Mouse (Mus musculus): ENCODE results near the gene Zgrf1.

Zgrf1 gene

DNA sequence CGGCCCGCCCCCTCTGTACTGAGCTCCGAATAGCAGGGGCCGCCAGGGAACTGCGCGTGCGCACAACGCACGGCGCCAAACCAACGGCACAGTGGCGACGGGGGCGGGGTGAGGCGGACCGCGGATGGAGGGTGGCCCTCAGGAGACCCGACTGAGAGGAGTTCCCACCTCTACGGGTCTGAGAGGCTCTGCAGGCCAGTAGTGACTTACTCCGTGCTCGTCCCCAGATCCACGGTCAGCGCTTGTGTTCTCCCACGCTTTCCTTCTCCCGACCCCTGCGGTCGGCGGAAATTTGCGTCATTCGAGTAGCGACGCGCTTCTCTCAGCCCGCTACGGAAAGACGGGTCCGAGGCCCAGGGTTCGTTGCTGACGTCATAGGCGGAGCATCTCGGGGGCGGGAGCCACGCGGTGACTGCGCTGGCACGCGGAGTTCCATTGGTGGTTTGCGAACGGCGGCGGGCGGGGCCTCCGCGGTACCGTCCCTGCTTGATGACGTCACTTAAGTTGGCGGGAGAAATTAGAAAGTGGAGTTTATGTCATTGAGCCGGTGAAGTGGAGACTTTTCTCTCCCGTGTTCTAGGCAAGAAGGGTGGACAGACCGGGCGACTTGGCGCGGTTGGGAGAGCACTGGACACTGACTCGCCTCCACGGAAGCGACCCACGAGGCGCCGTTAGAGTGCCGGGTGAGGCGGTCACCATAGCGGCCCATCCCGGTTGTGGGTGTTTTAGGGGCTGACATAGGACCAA is at the start of gene Zgrf1, which contains the start of gene Larp7:
Gene Zgrf1, plus strand, starts transcription at position 517 of the 747 bp plus-strand sequence.
Gene Larp7, minus strand, starts transcription at position 377 of the 747 bp plus-strand sequence.
- CTCF ChIA-PET, result no interaction called here

DNA sequence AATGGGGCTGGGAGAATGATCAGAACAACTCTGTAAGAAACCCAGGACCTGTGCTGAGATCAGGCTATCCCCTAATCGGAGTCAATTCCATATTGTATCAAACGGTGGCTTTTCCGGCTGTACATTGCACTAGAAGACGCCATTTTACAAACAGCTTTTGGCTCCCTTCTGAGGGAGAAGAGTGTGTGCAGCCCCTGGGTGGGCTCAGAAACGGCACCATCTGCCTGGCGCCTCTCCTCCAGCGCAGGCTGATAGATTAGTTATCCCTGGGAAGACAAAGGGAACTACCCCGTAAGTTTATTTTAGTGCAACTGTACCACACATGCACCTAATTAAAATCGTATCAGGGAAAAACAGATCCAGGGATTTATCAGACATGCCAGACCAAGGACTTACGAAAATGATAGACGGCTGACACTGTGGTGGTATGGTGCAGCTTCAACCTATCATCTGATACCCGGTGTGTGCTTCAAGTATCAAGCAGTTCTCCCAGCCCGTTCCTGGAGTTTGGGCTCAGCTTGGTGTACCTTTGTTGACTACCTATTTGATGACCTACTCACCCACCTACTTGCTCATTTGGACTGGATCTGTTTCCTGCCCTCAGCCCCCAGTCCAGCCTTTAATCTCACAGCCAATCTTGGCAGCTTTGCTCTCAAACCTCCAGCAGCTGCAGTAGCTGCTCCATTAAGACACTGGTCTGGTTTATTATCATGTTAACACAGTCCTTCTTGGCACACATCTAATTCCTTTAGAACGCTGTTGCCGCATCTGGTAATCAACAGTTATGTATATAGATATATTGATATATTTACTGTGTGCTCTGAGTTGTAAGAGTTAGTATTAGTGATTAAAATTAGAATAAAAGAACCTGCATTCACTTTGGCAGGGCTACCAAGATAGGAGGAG is 45.2 kb upstream of the Zgrf1 start:
- CTCF ChIA-PET, result no interaction called here

DNA sequence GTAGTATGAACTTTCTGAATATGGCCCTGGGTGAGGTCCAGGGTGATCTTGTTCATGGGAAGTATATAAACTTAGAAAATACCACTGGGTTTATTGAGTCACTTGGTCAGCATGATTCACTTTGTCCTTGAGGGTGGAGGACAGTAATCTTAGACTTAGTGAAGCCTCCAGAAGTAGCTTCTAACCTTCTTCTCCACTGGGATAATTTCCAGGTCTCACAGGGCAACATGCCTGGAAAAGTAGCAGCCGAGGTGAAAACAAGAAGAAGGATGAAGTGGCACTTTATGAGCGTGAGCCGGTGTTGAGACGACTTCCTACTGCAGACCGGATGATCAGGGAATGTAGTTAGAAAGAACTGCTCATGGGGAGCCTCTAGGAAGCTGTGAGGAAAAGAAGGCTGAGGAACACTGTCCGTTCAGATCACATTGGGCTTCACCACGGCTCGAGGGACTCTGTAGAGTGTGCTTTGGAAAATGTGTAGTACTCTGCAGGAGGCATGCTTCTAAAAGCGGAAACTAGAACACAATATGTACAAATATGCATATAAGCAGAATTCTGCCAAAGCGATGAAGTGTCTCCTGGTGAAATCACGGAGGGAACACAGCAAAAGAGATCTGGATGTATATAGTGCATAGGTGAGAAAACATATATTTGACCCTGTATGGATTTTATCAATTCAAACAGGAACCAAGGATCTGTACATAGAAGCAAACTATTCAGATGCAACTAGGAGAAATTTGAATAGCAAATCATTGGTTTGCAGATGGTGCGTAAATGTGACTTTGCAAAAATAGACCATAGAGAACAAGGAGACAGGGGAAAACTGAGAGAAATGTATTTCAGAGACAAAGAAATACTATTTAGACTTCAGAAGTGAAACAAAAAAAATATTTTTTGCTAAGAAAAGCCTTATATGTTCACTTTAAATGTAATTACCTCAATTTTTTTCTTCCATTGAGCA is 41.2 kb upstream of the Zgrf1 start:
- CTCF ChIA-PET, result no interaction called here

DNA sequence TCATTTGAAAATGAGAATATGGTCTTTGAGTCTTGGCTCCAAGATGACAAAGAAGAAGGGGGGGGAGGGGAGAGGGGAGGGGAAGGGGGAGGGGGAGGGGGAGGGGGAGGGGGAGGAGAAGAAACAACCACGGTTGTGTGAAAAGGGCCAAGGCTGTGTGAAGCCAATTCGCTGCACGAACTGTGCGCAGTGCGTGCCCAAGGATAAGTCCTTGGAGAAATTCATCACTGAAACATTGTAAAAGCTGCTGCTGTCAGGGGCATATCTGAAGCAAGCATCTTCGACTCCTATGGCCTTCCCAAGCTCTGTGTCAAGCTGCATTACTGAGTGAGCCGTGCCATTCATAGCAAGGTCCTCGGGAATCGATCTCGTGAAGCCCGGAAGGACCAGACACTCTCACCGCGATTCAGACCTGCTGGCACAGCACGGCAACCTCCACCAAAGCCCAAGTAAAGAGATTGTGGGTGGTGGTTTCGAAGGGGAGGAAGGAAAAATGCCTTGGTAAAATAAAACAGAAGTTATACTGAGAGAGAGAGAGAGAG is 40.4 kb upstream of the Zgrf1 start:
- CTCF ChIA-PET, result no interaction called here

DNA sequence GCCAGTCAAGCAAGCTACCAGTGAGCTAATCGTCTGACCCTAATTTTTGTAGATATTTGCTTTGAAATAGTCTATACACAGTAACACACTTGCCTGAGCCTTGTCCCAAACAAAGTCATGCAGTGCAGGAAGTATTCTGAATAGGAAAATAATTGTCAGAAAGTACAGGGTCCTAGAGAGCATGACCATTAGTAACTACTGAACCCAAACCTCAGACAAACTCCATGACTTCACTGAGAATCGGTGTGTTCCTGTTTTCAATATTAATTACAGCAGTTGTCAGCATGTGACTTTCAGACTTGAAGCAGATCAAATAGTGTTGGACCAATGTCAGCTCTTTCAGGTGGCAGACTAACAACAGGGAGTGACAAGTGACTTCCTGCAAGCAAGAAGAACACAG is 39.6 kb upstream of the Zgrf1 start:
- CTCF ChIA-PET, result no interaction called here

DNA sequence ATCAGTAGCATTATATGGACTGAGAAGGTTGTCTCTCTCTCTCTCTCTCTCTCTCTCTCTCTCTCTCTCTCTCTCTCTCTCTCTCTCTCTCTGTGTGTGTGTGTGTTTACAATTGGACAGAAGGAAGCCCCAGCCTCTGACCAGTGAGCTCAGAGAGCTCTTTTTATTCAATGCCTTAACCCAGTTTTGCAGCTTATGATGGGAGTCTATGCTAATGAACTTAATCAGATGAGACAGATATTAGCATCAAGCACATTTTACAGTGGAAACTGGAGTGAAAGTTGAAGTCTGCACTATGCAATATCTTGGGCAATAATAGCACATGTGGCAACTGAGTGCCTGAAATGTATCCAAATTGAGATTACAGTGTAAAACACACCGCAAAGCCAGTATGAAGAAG is 38.0 kb upstream of the Zgrf1 start:
- CTCF ChIA-PET, result no interaction called here

DNA sequence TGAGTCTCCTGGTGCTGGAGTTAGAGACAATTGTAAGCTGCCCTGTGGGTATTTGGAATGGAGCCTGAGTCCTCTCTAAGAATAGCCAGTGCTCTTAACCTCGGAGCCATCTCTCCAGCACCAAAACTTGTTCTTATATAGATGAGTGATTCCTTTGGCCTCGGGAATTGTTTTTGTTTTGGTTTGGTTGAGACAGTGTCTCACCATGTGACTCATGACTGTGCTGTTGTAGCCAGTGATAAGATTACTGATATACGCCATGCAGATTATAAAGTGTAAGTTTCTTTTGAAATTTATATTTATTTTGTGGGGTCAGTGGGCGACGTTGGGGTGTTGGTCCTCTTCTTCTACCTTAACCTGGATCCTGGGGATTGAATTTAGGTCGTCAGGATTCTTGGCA is 33.0 kb upstream of the Zgrf1 start:
- CTCF ChIA-PET, result no interaction called here

DNA sequence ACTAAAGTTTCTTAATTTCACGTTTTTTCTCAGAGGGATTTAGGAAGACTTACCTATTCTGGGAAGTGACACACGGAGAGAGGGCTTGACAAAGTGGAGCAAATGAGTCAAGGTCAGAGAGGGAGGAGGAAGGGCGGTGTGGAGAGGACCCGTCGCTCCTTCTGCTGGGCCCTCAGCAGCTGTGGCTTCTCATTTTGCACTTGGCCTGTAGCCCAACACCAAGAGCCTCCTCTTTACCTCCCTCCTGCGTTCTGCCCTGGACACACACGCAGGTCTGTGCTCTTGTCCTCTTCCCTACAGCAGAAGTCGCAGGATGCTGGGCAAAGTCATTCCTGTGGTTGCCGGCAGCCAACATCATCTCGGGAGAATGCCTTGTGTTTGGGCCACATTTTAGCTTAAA is 32.1 kb upstream of the Zgrf1 start:
- CTCF ChIA-PET, result no interaction called here

DNA sequence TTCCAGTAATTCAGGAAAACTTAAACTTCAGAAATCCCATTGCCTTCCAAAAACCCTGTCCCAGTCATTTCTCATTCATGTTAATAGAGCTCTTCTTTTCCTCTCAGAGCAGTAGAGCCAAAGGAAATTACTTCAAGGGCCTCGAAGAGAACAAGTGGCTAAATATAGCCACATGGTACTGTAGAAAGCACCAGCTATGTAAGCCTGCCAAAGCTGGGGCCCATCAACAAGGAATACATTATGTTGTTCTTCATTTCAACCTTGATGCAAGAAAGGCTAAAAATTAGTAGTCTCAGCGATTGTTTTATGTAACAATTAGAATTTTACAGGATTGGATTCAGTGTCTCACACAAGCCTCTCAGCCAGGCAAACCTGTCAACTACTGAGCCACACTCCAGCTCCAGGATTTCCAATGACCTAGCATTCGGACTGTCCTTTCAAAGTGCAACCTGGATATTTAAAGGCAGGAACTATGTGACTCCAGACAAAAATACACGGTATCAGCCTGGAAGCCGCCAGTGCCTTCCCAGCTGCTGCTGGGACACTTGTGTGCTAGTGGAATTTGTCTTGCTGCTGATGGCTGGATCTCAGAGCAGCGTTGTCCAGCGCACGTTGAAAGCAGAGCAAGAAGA is 28.0 kb upstream of the Zgrf1 start:
- CTCF ChIA-PET, result no interaction called here

DNA sequence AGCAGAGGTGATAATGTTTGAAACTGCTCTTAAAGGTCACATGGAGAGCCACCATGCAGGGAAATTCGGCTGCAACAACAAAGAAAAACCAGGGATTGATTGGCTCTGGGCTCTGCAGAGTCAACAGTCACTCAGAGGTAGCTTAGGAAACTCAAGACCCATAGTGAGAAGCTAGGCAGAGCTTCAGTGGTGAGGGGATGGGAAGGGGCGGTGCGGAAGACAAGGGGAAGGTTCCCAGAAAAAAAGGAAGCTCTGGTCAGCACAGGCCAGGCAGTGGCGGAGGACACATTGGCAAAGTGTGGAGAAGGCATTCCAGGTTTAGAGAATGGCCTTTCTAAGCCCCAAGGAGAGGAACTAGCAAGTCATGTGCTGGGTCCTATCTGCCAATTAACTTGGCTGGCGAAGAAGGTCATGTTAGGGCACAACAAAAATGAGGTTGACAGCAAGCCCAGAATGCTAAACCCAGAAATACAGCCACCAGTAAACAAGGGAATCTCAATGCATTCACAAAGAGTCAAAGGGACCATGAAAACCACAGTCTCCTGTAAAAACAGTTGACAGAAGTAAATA is 25.7 kb upstream of the Zgrf1 start:
- CTCF ChIA-PET, result no interaction called here

DNA sequence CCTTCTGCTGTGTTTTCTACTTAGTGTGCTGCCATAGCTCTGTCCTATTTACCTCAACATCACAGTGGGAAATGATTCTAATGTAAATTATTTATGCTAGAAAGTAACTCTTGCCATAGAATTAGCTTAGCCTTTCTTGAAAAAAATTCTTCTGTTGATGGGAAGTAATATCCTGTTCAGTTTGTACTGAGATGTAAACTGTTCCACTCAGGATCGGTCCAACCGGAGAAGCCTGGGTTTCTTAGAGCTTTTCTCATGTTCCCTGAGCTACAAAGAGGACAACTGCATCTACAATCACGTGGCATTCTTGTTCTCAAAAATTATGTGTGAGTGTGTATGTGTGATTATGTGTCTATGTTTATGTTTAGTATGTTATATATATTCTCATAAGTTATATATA is 24.1 kb upstream of the Zgrf1 start:
- CTCF ChIA-PET, result no interaction called here

DNA sequence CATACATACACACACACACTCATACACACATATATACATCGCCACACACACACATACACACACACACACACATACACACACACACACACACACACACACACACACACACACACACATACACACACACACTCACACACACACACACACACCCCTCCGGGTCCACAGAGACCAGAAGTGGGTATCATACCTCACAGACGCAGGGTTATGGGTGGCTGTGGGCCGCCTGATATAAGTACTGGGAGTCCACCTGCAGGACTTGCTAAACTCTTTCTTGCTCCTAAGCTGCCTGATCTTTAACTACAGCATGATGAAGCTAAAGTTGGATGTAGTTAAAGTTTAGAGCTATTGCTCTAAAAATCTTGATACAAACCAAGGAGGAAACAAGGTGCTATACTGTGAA is 23.5 kb upstream of the Zgrf1 start:
- CTCF ChIA-PET, result no interaction called here

DNA sequence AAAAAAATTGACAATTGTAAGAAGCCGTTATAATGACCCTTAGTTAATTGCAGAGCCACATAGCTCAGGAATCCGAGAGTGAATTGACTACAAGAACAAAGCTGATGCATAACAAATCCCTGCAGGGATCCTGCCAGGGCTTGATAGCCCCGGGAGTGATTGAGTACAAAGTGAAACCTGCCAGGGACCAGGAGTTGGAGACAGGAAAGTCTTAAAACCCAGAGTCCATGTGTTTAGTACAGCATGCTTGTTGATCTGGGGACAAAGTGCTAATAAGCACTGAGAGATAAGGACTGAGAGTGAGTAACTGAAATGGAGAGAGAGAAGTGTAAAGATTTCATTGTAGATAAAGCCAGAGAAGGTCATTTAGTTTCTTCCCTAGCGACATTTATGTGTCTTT is 23.0 kb upstream of the Zgrf1 start:
- CTCF ChIA-PET, result no interaction called here

DNA sequence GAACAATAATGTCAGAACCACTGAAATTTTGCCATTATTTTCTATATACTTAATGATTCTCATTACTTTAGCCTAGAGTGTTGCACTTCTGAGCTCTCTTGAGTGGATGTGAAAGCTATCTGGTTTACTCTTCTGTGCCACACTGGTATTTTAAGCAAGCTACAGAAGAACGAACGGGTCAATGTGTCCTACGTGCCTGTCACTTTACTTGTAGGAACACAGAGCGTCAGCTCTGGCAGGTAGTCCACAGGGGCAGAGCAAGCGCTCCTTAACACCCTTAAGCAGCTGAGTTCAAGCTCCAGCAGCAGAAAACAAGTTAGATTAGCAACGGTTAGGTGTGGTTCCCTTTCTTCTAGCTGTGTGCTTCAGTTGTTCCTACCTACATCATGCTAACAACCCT is 14.1 kb upstream of the Zgrf1 start:
- CTCF ChIA-PET, result interaction anchor here (0.5 kb wide), 1 partner anchor 169 kb away, joined by 4 read pairs; no protein-coding TSS in a partner anchor

DNA sequence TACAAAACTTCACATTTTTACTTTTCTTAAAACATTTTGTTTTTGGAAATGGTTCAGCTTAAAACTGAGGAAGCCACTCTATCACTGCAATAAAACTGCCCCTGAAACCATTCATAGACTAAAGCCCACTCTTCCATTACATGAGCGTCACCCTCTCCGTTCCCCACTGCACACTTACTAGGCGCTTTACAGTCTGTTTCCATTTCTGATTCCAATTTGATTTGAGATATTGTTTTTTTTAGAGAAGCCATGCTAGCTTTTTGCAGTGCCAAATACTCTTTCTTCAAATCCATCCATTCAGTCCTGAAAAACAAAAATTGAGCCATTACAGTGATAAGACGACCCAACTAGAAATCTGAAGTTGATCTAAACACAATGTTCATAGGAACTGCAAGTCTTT is 9.3 kb upstream of the Zgrf1 start:
- CTCF ChIA-PET, result no interaction called here

DNA sequence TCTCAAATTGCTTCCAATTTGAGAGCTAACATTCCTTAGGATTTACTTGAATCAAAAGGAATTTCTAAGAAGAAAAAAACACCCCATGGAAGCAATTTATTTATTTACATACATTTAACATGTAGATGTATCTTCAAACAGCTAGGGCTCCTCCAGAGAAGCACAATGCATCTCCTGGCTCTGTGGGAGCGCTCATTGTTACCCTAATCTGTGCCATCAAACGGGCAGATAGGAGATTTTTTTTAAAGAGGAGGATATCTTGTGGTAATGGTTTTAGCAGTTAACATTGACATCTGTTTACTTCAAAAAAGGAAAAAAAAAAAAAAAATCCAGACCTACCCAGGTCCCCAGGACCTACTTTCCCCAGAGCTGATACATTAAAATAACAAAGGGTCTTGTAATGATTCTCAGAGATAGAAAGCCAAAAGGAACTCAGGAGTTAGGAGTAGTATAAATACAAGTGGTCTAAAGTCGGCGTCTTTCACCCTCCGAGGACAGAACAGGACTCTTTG is 8.6 kb upstream of the Zgrf1 start:
- CTCF ChIA-PET, result no interaction called here

DNA sequence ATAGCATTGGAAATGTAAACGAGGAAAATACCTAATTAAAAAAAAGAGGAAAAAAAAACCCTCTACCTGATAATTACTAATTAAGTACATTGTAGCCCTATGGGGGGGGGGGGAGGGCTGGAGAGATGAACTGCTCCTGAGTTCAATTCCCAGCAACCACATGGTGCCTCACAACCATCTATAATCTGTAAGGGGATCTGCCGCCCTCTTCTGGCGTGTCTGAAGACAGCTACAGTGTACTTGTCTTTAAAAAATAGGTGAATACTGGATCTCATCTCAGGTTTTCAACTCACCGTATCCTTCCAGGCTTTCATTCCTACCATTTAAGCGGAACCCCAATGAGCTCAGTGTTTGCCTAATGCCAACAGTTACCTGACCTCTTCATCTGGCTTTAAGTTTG is 5.4 kb upstream of the Zgrf1 start:
- CTCF ChIA-PET, result interaction anchor here (0.5 kb wide), 1 partner anchor 230 kb away, joined by 4 read pairs; no protein-coding TSS in a partner anchor

DNA sequence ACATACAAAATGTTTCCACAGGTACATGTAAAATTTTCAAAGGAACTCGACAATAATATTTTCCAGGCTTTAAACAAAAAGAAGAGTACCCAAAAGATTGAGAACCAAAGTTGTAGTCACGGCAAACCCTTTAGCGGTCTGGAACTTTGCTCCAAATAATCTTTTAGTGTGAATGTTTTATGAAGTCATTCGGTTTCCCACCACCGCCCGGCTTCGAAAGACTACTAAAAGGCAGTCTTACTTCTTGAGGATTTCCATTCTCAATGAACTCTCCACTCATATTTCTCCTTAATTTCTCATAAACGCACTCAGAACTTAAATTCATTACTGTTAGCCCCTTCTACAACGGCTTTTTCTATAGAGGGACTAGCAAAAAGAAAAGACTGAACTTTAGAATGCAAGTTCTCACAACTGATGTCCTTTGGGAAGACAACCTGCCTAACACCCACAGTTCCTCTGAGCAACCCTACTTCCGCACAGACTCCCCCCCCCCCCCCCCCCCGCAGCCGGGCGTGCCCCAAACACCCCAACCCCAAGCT is 786 bp upstream of the Zgrf1 start:
- CTCF ChIA-PET, result no interaction called here

DNA sequence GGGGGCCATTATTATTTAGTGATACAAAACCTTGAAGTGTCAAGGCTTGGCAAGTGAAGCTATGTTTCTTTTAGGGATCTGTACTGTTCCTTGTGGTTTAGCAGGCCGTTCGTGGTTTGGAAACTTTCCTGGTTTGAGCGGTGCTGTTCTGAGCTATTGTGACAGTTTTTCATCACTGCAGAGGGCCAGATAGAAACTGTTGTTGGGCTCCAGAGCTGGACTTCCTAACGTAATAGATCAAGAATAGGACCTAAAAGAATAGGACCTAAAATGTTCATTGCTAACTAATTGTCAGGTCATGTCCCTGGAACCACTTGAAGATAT is 393 bp downstream of the Zgrf1 start:
- CTCF ChIA-PET, result interaction anchor here (0.6 kb wide), 1 partner anchor 80 kb away, joined by 3 read pairs; no protein-coding TSS in a partner anchor

DNA sequence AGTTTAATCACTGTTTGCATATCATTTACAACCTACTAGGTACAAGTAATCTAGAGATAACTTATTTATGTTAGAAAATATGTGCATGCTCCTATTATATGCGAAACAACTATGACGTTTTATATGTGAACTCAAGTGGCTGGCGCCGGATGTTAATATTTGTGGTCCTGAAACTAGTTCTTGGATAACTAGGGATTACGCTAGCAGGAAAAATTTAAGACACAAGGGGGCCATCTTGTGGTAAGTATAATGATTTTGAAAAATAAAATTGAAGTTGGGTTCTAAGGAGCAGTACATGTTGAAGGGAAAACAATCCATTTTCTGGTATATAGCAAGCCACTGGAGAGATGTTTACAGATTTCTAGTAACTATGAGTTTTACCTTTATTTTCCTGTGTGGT is 1.4 kb downstream of the Zgrf1 start:
- CTCF ChIA-PET, result no interaction called here

DNA sequence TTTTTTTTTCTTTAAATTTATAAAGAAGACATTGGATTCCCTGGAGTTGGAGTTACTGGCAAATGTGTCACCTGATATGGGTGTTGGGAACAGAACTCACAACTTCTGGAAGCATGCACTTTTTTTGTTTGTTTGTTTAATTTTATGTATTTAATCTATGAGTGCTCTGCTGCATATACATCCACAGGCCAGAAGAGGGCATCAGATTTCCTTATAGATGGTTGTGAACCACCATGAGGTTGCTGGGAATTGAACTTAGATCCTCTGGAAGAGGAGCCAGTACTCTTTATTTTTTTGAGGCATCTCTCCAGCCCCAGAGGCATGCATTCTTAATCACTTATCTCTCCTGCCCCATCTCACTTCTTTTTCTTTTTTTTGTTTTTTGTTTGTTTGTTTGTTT is 4.9 kb downstream of the Zgrf1 start:
- CTCF ChIA-PET, result no interaction called here

Measured in spleen, embryonic (tissue).